Mouse (Mus musculus): ENCODE measurements around the gene Rab37. TPM values are rescaled to one million over a fixed set of nuclear protein-coding genes. Genes with fewer than 3 reads are reported as not detected.
A peak's percentile ranks its signal among the peaks of the same experiment; 100 is the strongest.

The Rab37 gene
- polyA plus RNA-seq, 1 experiment from 2014 or later = 2.2 TPM

GRCm38 (mm10) chr11:115172825-115173287, 81.6 kb downstream of the Rab37 start:
- 25% methylated on average over 4 of the region's 4 CpGs for WGBS
- Histone ChIP-seq H3K4me1 (ENCODE audit: insufficient read depth, low read length) (peaks cover 73% of the 10 kb centered on the region), H3K4me2 (replicated peaks; ENCODE audit: low read depth, low read length) (peak overlapping the region; percentile 22; the same call in 1 of the 2 replicates), H3K9me3 (ENCODE audit: low read length) (no peaks in the 10 kb centered on the region), H3K27me3 (ENCODE audit: insufficient read depth, low read length) (no peaks in the 10 kb centered on the region), H3K4me3 (ENCODE audit: low read length) (no peak overlapping the region), H3K9ac (replicated peaks; ENCODE audit: low read length) (peak overlapping the region; percentile 35; the same call in 1 of the 2 replicates), H3K27ac (ENCODE audit: low read length) (no peak overlapping the region; the same call in 1 of the 2 replicates), H3K36me3 (ENCODE audit: insufficient read depth, low read length) (no peaks in the 10 kb centered on the region)
- ATAC-seq (ENCODE audit: low FRiP score, low TSS enrichment) = no peak; the same call in 1 of the 2 replicates

- no peaks in the 10 kb centered on the region for H3K9me3 ChIP-seq (ENCODE audit: low read length)
- peak overlapping the region; percentile 42 for H3K9ac ChIP-seq (replicated peaks; ENCODE audit: low read length)
- H3K4me2 ChIP-seq (replicated peaks; ENCODE audit: low read depth, low read length) = peak overlapping the region; percentile 31
- no peak overlapping the region; the same call in 1 of the 2 replicates for H3K4me3 ChIP-seq (ENCODE audit: low read length)
- no peaks in the 10 kb centered on the region for H3K27me3 ChIP-seq (ENCODE audit: insufficient read depth, low read length)
- H3K4me1 ChIP-seq (ENCODE audit: insufficient read depth, low read length) = peaks cover 80% of the 10 kb centered on the region
- peak overlapping the region; percentile 71 for H3K27ac ChIP-seq (ENCODE audit: low read length)
- ATAC-seq (ENCODE audit: low FRiP score, low TSS enrichment) = peak; percentile 20; the same call in 1 of the 2 replicates
- 14% methylated on average over 16 of the region's 16 CpGs for WGBS
- no peaks in the 10 kb centered on the region for H3K36me3 ChIP-seq (ENCODE audit: insufficient read depth, low read length)
Measured at GRCm38 (mm10) chr11:115173549-115174339, 82.5 kb downstream of the Rab37 start.

GRCm38 (mm10) chr11:115176399-115177190, 85.4 kb downstream of the Rab37 start:
- WGBS = 45% methylated on average over 24 of the region's 24 CpGs
- peak overlapping the region; percentile 39 for H3K9ac ChIP-seq (replicated peaks; ENCODE audit: low read length)
- peaks cover 69% of the 10 kb centered on the region for H3K4me1 ChIP-seq (ENCODE audit: insufficient read depth, low read length)
- ATAC-seq (ENCODE audit: low FRiP score, low TSS enrichment) = 0 out of 2 replicates have a peak, but pooled peaks have one; percentile 3
- H3K27ac ChIP-seq (ENCODE audit: low read length) = peak overlapping the region; percentile 80
- 0 out of 2 replicates have a peak, but pooled peaks cover 2% of the 10 kb centered on the region for H3K36me3 ChIP-seq (ENCODE audit: insufficient read depth, low read length)
- H3K27me3 ChIP-seq (ENCODE audit: insufficient read depth, low read length) = no peaks in the 10 kb centered on the region
- no peaks in the 10 kb centered on the region for H3K9me3 ChIP-seq (ENCODE audit: low read length)
- H3K4me2 ChIP-seq (replicated peaks; ENCODE audit: low read depth, low read length) = no peak overlapping the region
- H3K4me3 ChIP-seq (ENCODE audit: low read length) = no peak overlapping the region

- Histone ChIP-seq H3K36me3 (ENCODE audit: insufficient read depth, low read length) (0 out of 2 replicates have a peak, but pooled peaks cover 5% of the 10 kb centered on the region), H3K27me3 (ENCODE audit: insufficient read depth, low read length) (no peaks in the 10 kb centered on the region), H3K9me3 (ENCODE audit: low read length) (no peaks in the 10 kb centered on the region), H3K4me2 (replicated peaks; ENCODE audit: low read depth, low read length) (peak overlapping the region; percentile 31), H3K4me1 (ENCODE audit: insufficient read depth, low read length) (peaks cover 58% of the 10 kb centered on the region), H3K9ac (replicated peaks; ENCODE audit: low read length) (peak overlapping the region; percentile 39), H3K27ac (ENCODE audit: low read length) (peak overlapping the region; percentile 80), H3K4me3 (ENCODE audit: low read length) (peak overlapping the region; percentile 26)
- ATAC-seq (ENCODE audit: low FRiP score, low TSS enrichment) = peak; percentile 62
- 18% methylated on average over 10 of the region's 10 CpGs for WGBS
Measured at GRCm38 (mm10) chr11:115177559-115178195, 86.4 kb downstream of the Rab37 start.

DNA sequence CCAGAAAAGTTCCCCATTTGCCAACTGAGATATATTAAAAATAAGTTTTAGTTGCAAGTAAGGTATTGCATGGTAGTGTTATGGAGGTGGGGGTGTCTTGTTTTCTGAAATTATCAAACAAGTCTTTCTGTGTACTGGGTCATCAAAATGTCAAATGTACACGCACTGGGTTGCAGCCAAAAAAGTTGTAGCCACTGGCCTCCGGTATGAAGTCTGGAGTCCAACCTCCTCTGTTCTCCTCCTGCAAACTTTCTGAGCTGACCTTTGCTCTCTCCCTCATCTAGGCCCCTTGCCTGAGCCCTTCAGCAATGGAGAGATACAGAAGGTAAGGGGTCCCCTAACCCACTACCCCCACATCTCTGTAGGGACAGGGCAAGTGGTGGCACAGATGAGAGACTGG, 87.5 kb downstream of the Rab37 start:
- Histone ChIP-seq H3K9me3 (ENCODE audit: low read length) (no peaks in the 10 kb centered on the region), H3K36me3 (ENCODE audit: insufficient read depth, low read length) (0 out of 2 replicates have a peak, but pooled peaks cover 5% of the 10 kb centered on the region), H3K4me2 (replicated peaks; ENCODE audit: low read depth, low read length) (no peak overlapping the region), H3K4me1 (ENCODE audit: insufficient read depth, low read length) (peaks cover 47% of the 10 kb centered on the region), H3K27ac (ENCODE audit: low read length) (no peak overlapping the region), H3K9ac (replicated peaks; ENCODE audit: low read length) (no peak overlapping the region), H3K27me3 (ENCODE audit: insufficient read depth, low read length) (no peaks in the 10 kb centered on the region), H3K4me3 (ENCODE audit: low read length) (no peak overlapping the region)
- 62% methylated on average over 2 of the region's 2 CpGs for WGBS
- ATAC-seq (ENCODE audit: low FRiP score, low TSS enrichment) = no peak

DNA sequence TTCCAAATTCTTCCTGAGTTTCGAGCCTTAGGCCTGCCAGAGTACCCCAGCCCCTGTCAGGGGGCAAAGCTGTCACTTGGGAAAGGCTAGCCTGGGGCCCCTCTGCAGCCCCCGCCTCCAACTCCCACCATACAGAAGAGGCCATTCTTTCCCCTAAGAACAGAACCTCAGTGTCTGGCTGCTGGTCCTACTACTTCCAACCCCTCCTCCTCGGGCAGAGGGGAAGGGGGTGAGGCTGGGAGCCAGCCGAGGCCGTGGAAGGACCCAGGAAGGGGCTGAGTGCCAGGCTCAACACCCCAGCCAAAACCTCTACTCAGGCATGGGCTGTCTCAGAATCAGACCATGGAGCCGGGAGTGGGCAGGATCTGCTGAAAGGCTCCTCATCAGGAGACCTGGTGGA, 88.0 kb downstream of the Rab37 start:
- no peaks in the 10 kb centered on the region for H3K9me3 ChIP-seq (ENCODE audit: low read length)
- no peak for ATAC-seq (ENCODE audit: low FRiP score, low TSS enrichment)
- 70% methylated on average over 6 of the region's 6 CpGs for WGBS
- peaks cover 43% of the 10 kb centered on the region for H3K4me1 ChIP-seq (ENCODE audit: insufficient read depth, low read length)
- no peak overlapping the region for H3K9ac ChIP-seq (replicated peaks; ENCODE audit: low read length)
- 0 out of 2 replicates have a peak, but pooled peaks cover 5% of the 10 kb centered on the region for H3K36me3 ChIP-seq (ENCODE audit: insufficient read depth, low read length)
- H3K27ac ChIP-seq (ENCODE audit: low read length) = no peak overlapping the region
- H3K4me2 ChIP-seq (replicated peaks; ENCODE audit: low read depth, low read length) = no peak overlapping the region
- H3K27me3 ChIP-seq (ENCODE audit: insufficient read depth, low read length) = no peaks in the 10 kb centered on the region
- H3K4me3 ChIP-seq (ENCODE audit: low read length) = no peak overlapping the region

GRCm38 (mm10) chr11:115179881-115180280, 88.7 kb downstream of the Rab37 start:
- Histone ChIP-seq H3K27me3 (ENCODE audit: insufficient read depth, low read length) (no peaks in the 10 kb centered on the region), H3K36me3 (ENCODE audit: insufficient read depth, low read length) (0 out of 2 replicates have a peak, but pooled peaks cover 5% of the 10 kb centered on the region), H3K4me3 (ENCODE audit: low read length) (no peak overlapping the region), H3K27ac (ENCODE audit: low read length) (no peak overlapping the region), H3K4me2 (replicated peaks; ENCODE audit: low read depth, low read length) (no peak overlapping the region), H3K9ac (replicated peaks; ENCODE audit: low read length) (no peak overlapping the region), H3K9me3 (ENCODE audit: low read length) (no peaks in the 10 kb centered on the region), H3K4me1 (ENCODE audit: insufficient read depth, low read length) (peaks cover 36% of the 10 kb centered on the region)
- WGBS = 84% methylated on average over 6 of the region's 6 CpGs
- ATAC-seq (ENCODE audit: low FRiP score, low TSS enrichment) = no peak

- Histone ChIP-seq H3K27me3 (ENCODE audit: insufficient read depth, low read length) (no peaks in the 10 kb centered on the region), H3K4me1 (ENCODE audit: insufficient read depth, low read length) (peaks cover 24% of the 10 kb centered on the region), H3K9me3 (ENCODE audit: low read length) (no peaks in the 10 kb centered on the region), H3K36me3 (ENCODE audit: insufficient read depth, low read length) (0 out of 2 replicates have a peak, but pooled peaks cover 5% of the 10 kb centered on the region), H3K27ac (ENCODE audit: low read length) (no peak overlapping the region), H3K4me2 (replicated peaks; ENCODE audit: low read depth, low read length) (no peak overlapping the region), H3K9ac (replicated peaks; ENCODE audit: low read length) (0 out of 2 replicates have a peak overlapping the region, but pooled peaks have one; percentile 4), H3K4me3 (ENCODE audit: low read length) (no peak overlapping the region)
- ATAC-seq (ENCODE audit: low FRiP score, low TSS enrichment) = no peak
- 21% methylated on average over 12 of the region's 12 CpGs for WGBS
Measured at GRCm38 (mm10) chr11:115181913-115182638, 90.8 kb downstream of the Rab37 start.

GRCm38 (mm10) chr11:115184973-115185372, 93.7 kb downstream of the Rab37 start:
- 48% methylated on average over 4 of the region's 4 CpGs for WGBS
- no peak overlapping the region for H3K27ac ChIP-seq (ENCODE audit: low read length)
- no peaks in the 10 kb centered on the region for H3K27me3 ChIP-seq (ENCODE audit: insufficient read depth, low read length)

More at GRCm38 (mm10) chr11:115184973-115185372, 93.7 kb downstream of the Rab37 start:
- no peak for ATAC-seq (ENCODE audit: low FRiP score, low TSS enrichment)
- peaks cover 15% of the 10 kb centered on the region for H3K4me1 ChIP-seq (ENCODE audit: insufficient read depth, low read length)
- 0 out of 2 replicates have a peak overlapping the region, but pooled peaks have one; percentile 12 for H3K9ac ChIP-seq (replicated peaks; ENCODE audit: low read length)
- no peaks in the 10 kb centered on the region for H3K9me3 ChIP-seq (ENCODE audit: low read length)
- 0 out of 2 replicates have a peak, but pooled peaks cover 5% of the 10 kb centered on the region for H3K36me3 ChIP-seq (ENCODE audit: insufficient read depth, low read length)
- H3K4me3 ChIP-seq (ENCODE audit: low read length) = no peak overlapping the region
- H3K4me2 ChIP-seq (replicated peaks; ENCODE audit: low read depth, low read length) = no peak overlapping the region

All from kidney, embryonic 16.5 days (tissue).